Mouse (Mus musculus) splenic B cell, adult 2 months (primary cell): ENCODE results near the gene Itgax.

Source experiments
- DNase-seq: peaks from one replicate; pipeline ENCODE4 v3.0.0-alpha.2; 2011; ENCODE audit warnings: low read depth, low spot score
- H3K27me3 ChIP-seq: 2 replicates; pipeline ENCODE4 v1.6.1; 2012; ENCODE audit warnings: mild to moderate bottlenecking, low read length, moderate library complexity, mixed read lengths; ENCODE audit not compliant: control insufficient read depth, poor library complexity, insufficient read depth, severe bottlenecking
- H3K36me3 ChIP-seq: 2 replicates; pipeline ENCODE4 v1.6.1; 2012; ENCODE audit warnings: mild to moderate bottlenecking, low read length, moderate library complexity, mixed read lengths; ENCODE audit not compliant: control insufficient read depth, poor library complexity, insufficient read depth, severe bottlenecking

Gene Itgax

GRCm38 (mm10) chr7:128128741-128129720, at the start of gene Itgax:
Gene Itgax, plus strand, starts transcription at chr7:128129547.
- no peaks in the 10 kb centered on the region for H3K27me3 ChIP-seq
- peak; percentile 22 for DNase-seq
- no peaks in the 10 kb centered on the region for H3K36me3 ChIP-seq

GRCm38 (mm10) chr7:128080012-128080411, 49.3 kb upstream of the Itgax start:
- no peak for DNase-seq
- Histone ChIP-seq H3K36me3 (no peaks in the 10 kb centered on the region), H3K27me3 (no peaks in the 10 kb centered on the region)

- no peak for DNase-seq
- no peaks in the 10 kb centered on the region for H3K27me3 ChIP-seq
- no peaks in the 10 kb centered on the region for H3K36me3 ChIP-seq
These were observed 40.2 kb upstream of the Itgax start for GRCm38 (mm10) chr7:128089141-128089540.

GRCm38 (mm10) chr7:128098135-128098534, 31.2 kb upstream of the Itgax start:
- no peaks in the 10 kb centered on the region for H3K27me3 ChIP-seq
- H3K36me3 ChIP-seq = no peaks in the 10 kb centered on the region
- DNase-seq = peak; percentile 44

- DNase-seq = peak; percentile 51
- H3K27me3 ChIP-seq = no peaks in the 10 kb centered on the region
- H3K36me3 ChIP-seq = no peaks in the 10 kb centered on the region
These were observed 28.5 kb upstream of the Itgax start for GRCm38 (mm10) chr7:128100742-128101357.

- H3K27me3 ChIP-seq = no peaks in the 10 kb centered on the region
- no peaks in the 10 kb centered on the region for H3K36me3 ChIP-seq
- peak; percentile 32 for DNase-seq
These were observed 24.1 kb upstream of the Itgax start for GRCm38 (mm10) chr7:128105246-128105645.

- no peak for DNase-seq
- H3K36me3 ChIP-seq = no peaks in the 10 kb centered on the region
- H3K27me3 ChIP-seq = no peaks in the 10 kb centered on the region
These were observed 21.9 kb upstream of the Itgax start for GRCm38 (mm10) chr7:128107462-128107861.

GRCm38 (mm10) chr7:128110314-128110713, 19.0 kb upstream of the Itgax start:
- no peaks in the 10 kb centered on the region for H3K36me3 ChIP-seq
- DNase-seq = peak; percentile 48

GRCm38 (mm10) chr7:128112131-128112530, 17.2 kb upstream of the Itgax start:
- Histone ChIP-seq H3K36me3 (no peaks in the 10 kb centered on the region), H3K27me3 (no peaks in the 10 kb centered on the region)
- no peak for DNase-seq

More at GRCm38 (mm10) chr7:128110314-128110713, 19.0 kb upstream of the Itgax start:
- H3K27me3 ChIP-seq = no peaks in the 10 kb centered on the region

GRCm38 (mm10) chr7:128114371-128115105, 14.8 kb upstream of the Itgax start:
- Histone ChIP-seq H3K36me3 (no peaks in the 10 kb centered on the region), H3K27me3 (no peaks in the 10 kb centered on the region)
- no peak for DNase-seq

- Histone ChIP-seq H3K36me3 (no peaks in the 10 kb centered on the region), H3K27me3 (no peaks in the 10 kb centered on the region)
- DNase-seq = peak; percentile 61
These were observed 14.0 kb upstream of the Itgax start for GRCm38 (mm10) chr7:128115211-128115958.

GRCm38 (mm10) chr7:128116396-128116795, 13.0 kb upstream of the Itgax start:
- no peaks in the 10 kb centered on the region for H3K36me3 ChIP-seq
- H3K27me3 ChIP-seq = no peaks in the 10 kb centered on the region
- no peak for DNase-seq

- Histone ChIP-seq H3K36me3 (no peaks in the 10 kb centered on the region), H3K27me3 (no peaks in the 10 kb centered on the region)
- no peak for DNase-seq
These were observed 9.4 kb upstream of the Itgax start for GRCm38 (mm10) chr7:128119726-128120490.
